Mouse (Mus musculus) forebrain, embryonic 15.5 days (tissue): ENCODE data around the gene Setd1b. TPM values are rescaled to one million over a fixed set of nuclear protein-coding genes. Genes with fewer than 3 reads are reported as not detected.

Experiments
- ATAC-seq: fragments of 200-750 bp; cut with Nextera tagmentation; replicated peaks from 2 replicates; pipeline ENCODE4 v1.8.0; 2017; ENCODE audit warnings: mild to moderate bottlenecking, moderate TSS enrichment, moderate library complexity
- H3K27ac ChIP-seq: fragments of 300-500 bp; sonication (generic); replicated peaks from 2 replicates; pipeline ENCODE4 v1.5.1; 2015; ENCODE audit warnings: mild to moderate bottlenecking, inconsistent platforms
- H3K27me3 ChIP-seq: fragments of 300-500 bp; sonication (generic); 2 replicates; pipeline ENCODE4 v1.6.1; 2015; ENCODE audit warnings: inconsistent platforms
- H3K36me3 ChIP-seq: fragments of 300-500 bp; sonication (generic); 2 replicates; pipeline ENCODE4 v1.6.1; 2015; ENCODE audit warnings: mild to moderate bottlenecking, inconsistent platforms
- H3K4me1 ChIP-seq: fragments of 300-500 bp; sonication (generic); 2 replicates; pipeline ENCODE4 v1.6.1; 2015; ENCODE audit warnings: inconsistent platforms
- H3K4me2 ChIP-seq: fragments of 300-500 bp; sonication (generic); replicated peaks from 2 replicates; pipeline ENCODE4 v1.6.1; 2015; ENCODE audit warnings: mild to moderate bottlenecking, inconsistent platforms
- H3K4me3 ChIP-seq: fragments of 300-500 bp; sonication (generic); 2 replicates; pipeline ENCODE4 v1.5.1; 2015; ENCODE audit warnings: mild to moderate bottlenecking, inconsistent platforms
- H3K9ac ChIP-seq: fragments of 300-500 bp; sonication (generic); replicated peaks from 2 replicates; pipeline ENCODE4 v1.6.1; 2015; ENCODE audit warnings: mild to moderate bottlenecking, inconsistent platforms
- H3K9me3 ChIP-seq: fragments of 300-500 bp; sonication (generic); 2 replicates; pipeline ENCODE4 v1.6.1; 2016; ENCODE audit warnings: inconsistent platforms
- WGBS: fragments of 180-500 bp; shearing (Covaris S2); methylation state at CpG from one replicate; pipeline ENCODE4 v1.1.7; 2015; ENCODE audit warnings: mixed read lengths; 5-methylcytosine and 5-hydroxymethylcytosine counted together
- polyA plus RNA-seq: library from polyadenylated mRNA; unstranded; fragments of >200 nt; fragmentation: Nextera tagmentation; extraction: Ambion mirVana; gene quantifications from 2 replicates; pipeline ENCODE4 v1.2.1, GENCODE M21; 2015

Setd1b gene
- polyA plus RNA-seq, 1 experiment from 2014 or later: 13.7 TPM

GRCm38 (mm10) chr5:123144746-123145590 lies 3.0 kb downstream of the Setd1b start:
- WGBS: 38% methylated on average over 20 of the region's 20 CpGs
- Histone ChIP-seq H3K4me3 (peak overlapping the region; percentile 94), H3K36me3 (peaks cover 26% of the 10 kb centered on the region), H3K4me1 (peaks cover 53% of the 10 kb centered on the region), H3K27me3 (no peaks in the 10 kb centered on the region), H3K4me2 (peak overlapping the region; percentile 98), H3K27ac (no peak overlapping the region), H3K9ac (peak overlapping the region; percentile 99), H3K9me3 (no peaks in the 10 kb centered on the region)
- ATAC-seq: no peak

- Histone ChIP-seq H3K36me3 (peaks cover 26% of the 10 kb centered on the region), H3K27me3 (no peaks in the 10 kb centered on the region), H3K27ac (no peak overlapping the region), H3K9me3 (no peaks in the 10 kb centered on the region), H3K4me1 (peaks cover 67% of the 10 kb centered on the region), H3K9ac (no peak overlapping the region), H3K4me2 (no peak overlapping the region), H3K4me3 (no peak overlapping the region)
- ATAC-seq: no peak
- 88% methylated on average over 11 of the region's 11 CpGs for WGBS
Measured at GRCm38 (mm10) chr5:123146357-123146756, 4.4 kb downstream of the Setd1b start.

GRCm38 (mm10) chr5:123147569-123147968 lies 5.6 kb downstream of the Setd1b start:
- H3K27me3 ChIP-seq: no peaks in the 10 kb centered on the region
- WGBS: 84% methylated on average over 17 of the region's 17 CpGs
- H3K4me2 ChIP-seq: no peak overlapping the region
- no peak overlapping the region for H3K9ac ChIP-seq
- no peak overlapping the region for H3K4me3 ChIP-seq
- no peaks in the 10 kb centered on the region for H3K9me3 ChIP-seq
- H3K36me3 ChIP-seq: peaks cover 37% of the 10 kb centered on the region
- H3K4me1 ChIP-seq: peaks cover 72% of the 10 kb centered on the region
- no peak overlapping the region for H3K27ac ChIP-seq
- no peak for ATAC-seq

GRCm38 (mm10) chr5:123148073-123148722 lies 6.2 kb downstream of the Setd1b start:
- no peak overlapping the region for H3K4me2 ChIP-seq

GRCm38 (mm10) chr5:123149451-123150400 lies 7.7 kb downstream of the Setd1b start:
- Histone ChIP-seq H3K36me3 (peaks cover 57% of the 10 kb centered on the region), H3K9ac (peak overlapping the region; percentile 40), H3K27ac (no peak overlapping the region), H3K4me2 (peak overlapping the region; percentile 70), H3K4me1 (peaks cover 59% of the 10 kb centered on the region), H3K4me3 (peak overlapping the region; percentile 45), H3K9me3 (no peaks in the 10 kb centered on the region), H3K27me3 (no peaks in the 10 kb centered on the region)
- WGBS: 9% methylated on average over 19 of the region's 19 CpGs
- ATAC-seq: peak; percentile 81

More at GRCm38 (mm10) chr5:123148073-123148722, 6.2 kb downstream of the Setd1b start:
- H3K27me3 ChIP-seq: no peaks in the 10 kb centered on the region
- peak overlapping the region; percentile 16; the same call in 1 of the 2 replicates for H3K9ac ChIP-seq
- H3K4me3 ChIP-seq: no peak overlapping the region
- H3K9me3 ChIP-seq: no peaks in the 10 kb centered on the region
- peaks cover 43% of the 10 kb centered on the region for H3K36me3 ChIP-seq
- H3K4me1 ChIP-seq: peaks cover 72% of the 10 kb centered on the region
- 80% methylated on average over 25 of the region's 25 CpGs for WGBS
- H3K27ac ChIP-seq: no peak overlapping the region
- ATAC-seq: no peak

GRCm38 (mm10) chr5:123150641-123151040 lies 8.6 kb downstream of the Setd1b start:
- no peaks in the 10 kb centered on the region for H3K9me3 ChIP-seq
- peaks cover 50% of the 10 kb centered on the region for H3K4me1 ChIP-seq
- H3K9ac ChIP-seq: peak overlapping the region; percentile 34
- peak overlapping the region; percentile 70 for H3K4me2 ChIP-seq
- 48% methylated on average over 7 of the region's 7 CpGs for WGBS
- no peaks in the 10 kb centered on the region for H3K27me3 ChIP-seq
- H3K27ac ChIP-seq: no peak overlapping the region
- peaks cover 59% of the 10 kb centered on the region for H3K36me3 ChIP-seq
- peak overlapping the region; percentile 45 for H3K4me3 ChIP-seq
- no peak for ATAC-seq

GRCm38 (mm10) chr5:123151077-123151476 lies 9.1 kb downstream of the Setd1b start:
- H3K4me3 ChIP-seq: peak overlapping the region; percentile 45
- peaks cover 61% of the 10 kb centered on the region for H3K36me3 ChIP-seq
- no peak overlapping the region for H3K27ac ChIP-seq
- no peak for ATAC-seq
- H3K4me1 ChIP-seq: peaks cover 46% of the 10 kb centered on the region
- 36% methylated on average over 7 of the region's 7 CpGs for WGBS
- no peaks in the 10 kb centered on the region for H3K9me3 ChIP-seq
- peak overlapping the region; percentile 70 for H3K4me2 ChIP-seq
- peak overlapping the region; percentile 34 for H3K9ac ChIP-seq
- H3K27me3 ChIP-seq: no peaks in the 10 kb centered on the region

- no peak for ATAC-seq
- 95% methylated on average over 19 of the region's 19 CpGs for WGBS
- H3K4me1 ChIP-seq: peaks cover 40% of the 10 kb centered on the region
- H3K27me3 ChIP-seq: no peaks in the 10 kb centered on the region
- H3K9ac ChIP-seq: no peak overlapping the region
- no peak overlapping the region for H3K4me3 ChIP-seq
- peaks cover 62% of the 10 kb centered on the region for H3K36me3 ChIP-seq
- H3K9me3 ChIP-seq: no peaks in the 10 kb centered on the region
- H3K4me2 ChIP-seq: peak overlapping the region; percentile 70; the same call in 1 of the 2 replicates
- no peak overlapping the region for H3K27ac ChIP-seq
Measured at GRCm38 (mm10) chr5:123151707-123152362, 9.8 kb downstream of the Setd1b start.

- ATAC-seq: no peak
- Histone ChIP-seq H3K4me1 (peaks cover 38% of the 10 kb centered on the region), H3K4me3 (no peak overlapping the region), H3K9me3 (no peaks in the 10 kb centered on the region), H3K4me2 (no peak overlapping the region), H3K27me3 (no peaks in the 10 kb centered on the region), H3K36me3 (peaks cover 62% of the 10 kb centered on the region), H3K9ac (no peak overlapping the region), H3K27ac (no peak overlapping the region)
- 71% methylated on average over 1 of the region's 1 CpGs for WGBS
Measured at GRCm38 (mm10) chr5:123152901-123153300, 10.9 kb downstream of the Setd1b start.

- Histone ChIP-seq H3K9me3 (no peaks in the 10 kb centered on the region), H3K27ac (no peak overlapping the region), H3K4me2 (no peak overlapping the region), H3K9ac (no peak overlapping the region), H3K4me3 (no peak overlapping the region), H3K4me1 (peaks cover 14% of the 10 kb centered on the region), H3K36me3 (peaks cover 76% of the 10 kb centered on the region), H3K27me3 (no peaks in the 10 kb centered on the region)
- ATAC-seq: no peak
- 53% methylated on average over 7 of the region's 7 CpGs for WGBS
Measured at GRCm38 (mm10) chr5:123155425-123155824, 13.4 kb downstream of the Setd1b start.

- no peak overlapping the region for H3K9ac ChIP-seq
- no peaks in the 10 kb centered on the region for H3K9me3 ChIP-seq
- peaks cover under 1% of the 10 kb centered on the region; the same call in 1 of the 2 replicates for H3K4me1 ChIP-seq
- H3K36me3 ChIP-seq: peaks cover 85% of the 10 kb centered on the region
- no peak for ATAC-seq
- H3K27ac ChIP-seq: no peak overlapping the region
- 91% methylated on average over 12 of the region's 12 CpGs for WGBS
- H3K4me2 ChIP-seq: no peak overlapping the region
- H3K27me3 ChIP-seq: no peaks in the 10 kb centered on the region
- H3K4me3 ChIP-seq: no peak overlapping the region
Measured at GRCm38 (mm10) chr5:123156763-123157162, 14.8 kb downstream of the Setd1b start.
